Mouse (Mus musculus): Measurements from ENCODE around the gene Clic4.
"Not testable (repeated sequence)": the region's sequence is repeated elsewhere in the genome, so short reads cannot be mapped to it uniquely, and the experiment has no call there.

Gene Clic4

DNA sequence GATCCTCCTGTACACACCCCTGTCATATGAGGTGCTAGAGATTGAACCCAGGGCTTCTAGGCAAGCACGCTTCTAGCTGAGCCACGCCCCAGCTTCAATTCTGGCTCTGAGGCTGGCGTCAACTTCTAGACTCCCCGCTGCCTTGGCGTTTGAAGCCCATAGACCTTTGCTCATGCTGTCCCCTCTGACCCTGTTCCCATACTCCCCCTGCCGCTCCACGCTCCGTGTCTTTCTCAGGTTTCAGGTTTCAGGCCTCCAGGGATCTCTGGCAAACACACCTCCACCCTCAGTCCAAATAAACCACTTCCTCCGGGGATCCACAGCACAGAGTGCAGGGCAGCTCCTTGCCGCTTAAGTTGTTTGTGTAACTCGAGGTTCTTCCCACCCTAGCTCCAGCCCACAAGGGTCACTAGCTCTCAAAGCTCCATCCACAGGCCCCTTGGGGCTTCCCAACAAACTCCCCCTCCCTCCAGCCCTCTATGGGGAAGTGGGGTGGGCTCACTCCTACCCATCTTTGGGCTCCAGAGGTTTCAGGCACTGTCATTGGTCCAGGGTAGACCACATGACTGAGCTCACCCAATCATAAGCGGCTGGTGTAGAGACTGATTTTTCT is 20.0 kb upstream of the Clic4 start:
- peak; percentile 75 for DNase-seq (ENCODE audit: low spot score)

GRCm38 (mm10) chr4:135291841-135292240 is 19.2 kb upstream of the Clic4 start:
- DNase-seq (ENCODE audit: low spot score), result peak; percentile 44

DNA sequence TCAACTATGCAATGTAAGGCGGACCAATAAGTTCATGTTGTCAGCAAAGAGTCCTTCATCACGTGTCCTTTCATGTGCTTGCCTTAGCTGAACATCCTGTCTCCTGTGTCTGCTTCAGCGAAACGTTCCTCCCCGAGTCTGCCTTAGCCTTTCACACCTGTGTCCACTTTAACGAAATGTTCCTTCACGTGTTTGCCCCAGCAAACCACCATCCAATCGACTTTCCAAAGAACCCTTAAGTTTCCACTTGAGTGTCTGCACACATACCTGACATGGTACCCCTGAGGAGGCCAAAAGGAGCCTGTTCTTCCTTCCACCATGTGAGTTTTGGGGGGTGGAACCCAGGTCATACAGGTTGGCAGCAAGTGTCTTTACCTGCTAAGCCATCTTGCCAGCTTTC is 18.6 kb upstream of the Clic4 start:
- peak; percentile 60 for DNase-seq (ENCODE audit: low spot score)

DNA sequence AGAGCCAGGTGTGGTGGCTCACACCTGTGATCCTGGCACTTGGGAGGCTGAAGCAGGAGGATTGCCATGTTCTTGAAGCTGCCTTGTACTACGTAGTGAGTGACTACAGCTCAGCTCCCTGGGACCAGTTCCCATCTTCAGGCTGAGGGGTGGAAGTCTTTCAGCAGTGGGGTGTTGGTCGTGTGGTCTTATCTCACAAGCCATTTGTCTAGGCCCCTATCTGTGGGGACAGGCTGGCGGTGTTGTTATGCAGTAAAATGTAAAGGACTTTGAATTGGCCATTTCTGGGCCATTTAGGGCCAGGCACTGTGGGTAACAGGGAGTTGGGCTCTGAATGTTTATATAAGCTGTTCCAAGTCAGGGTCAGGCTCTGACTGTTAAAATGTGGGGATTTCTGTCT is 15.4 kb upstream of the Clic4 start:
- no peak for DNase-seq (ENCODE audit: low spot score)

GRCm38 (mm10) chr4:135286833-135287395 is 14.3 kb upstream of the Clic4 start:
- DNase-seq (ENCODE audit: low spot score), result peak; percentile 89

DNA sequence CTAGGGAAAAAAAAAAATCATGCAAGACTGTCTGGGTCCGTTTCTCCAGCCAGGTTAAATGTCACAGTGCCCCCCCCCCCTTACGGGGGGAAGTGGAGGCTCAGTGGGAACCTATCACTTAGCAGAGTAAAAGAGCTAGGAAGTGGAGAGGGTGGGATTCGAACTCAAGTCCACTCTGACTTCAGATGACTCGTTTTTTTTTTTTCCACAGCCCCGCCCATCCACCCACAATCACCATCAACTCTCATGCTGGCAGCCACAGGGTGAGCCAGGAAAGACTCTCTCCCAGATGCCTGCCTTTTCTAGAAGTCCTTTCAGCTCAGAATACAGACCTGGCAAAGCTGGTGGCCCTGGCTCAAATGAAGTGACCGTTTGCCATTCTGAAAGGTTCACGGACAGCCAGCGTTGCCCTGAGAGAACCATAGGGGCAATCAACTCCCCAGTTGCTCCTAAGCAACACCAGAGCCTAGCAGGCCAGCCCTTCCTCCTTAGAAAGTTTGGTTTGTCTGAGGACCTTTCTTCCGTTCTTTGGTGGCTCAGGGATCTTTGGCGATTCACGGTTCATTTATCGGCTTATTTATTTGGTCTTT is 13.5 kb upstream of the Clic4 start:
- no peak for DNase-seq (ENCODE audit: low spot score)

DNA sequence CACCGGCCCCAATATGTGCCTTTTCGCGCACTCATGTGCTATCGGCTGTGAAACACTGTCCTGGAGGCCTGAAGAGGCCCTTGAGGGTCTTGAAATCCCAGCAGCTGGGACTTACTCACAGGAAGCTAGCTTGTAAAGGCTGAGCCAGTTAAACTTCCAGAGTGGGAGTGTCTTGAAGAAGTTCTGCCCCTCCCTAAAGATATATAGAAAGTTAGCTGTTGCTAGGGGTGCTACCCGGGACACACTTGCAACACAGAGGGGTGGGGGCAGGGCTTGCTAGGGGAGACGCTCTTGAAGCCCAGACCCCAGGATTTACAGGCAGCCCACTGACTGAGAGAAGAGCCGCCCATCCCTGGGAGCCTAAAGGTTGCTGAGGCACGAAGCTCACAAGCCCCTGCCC is 12.8 kb upstream of the Clic4 start:
- DNase-seq (ENCODE audit: low spot score), result no peak

DNA sequence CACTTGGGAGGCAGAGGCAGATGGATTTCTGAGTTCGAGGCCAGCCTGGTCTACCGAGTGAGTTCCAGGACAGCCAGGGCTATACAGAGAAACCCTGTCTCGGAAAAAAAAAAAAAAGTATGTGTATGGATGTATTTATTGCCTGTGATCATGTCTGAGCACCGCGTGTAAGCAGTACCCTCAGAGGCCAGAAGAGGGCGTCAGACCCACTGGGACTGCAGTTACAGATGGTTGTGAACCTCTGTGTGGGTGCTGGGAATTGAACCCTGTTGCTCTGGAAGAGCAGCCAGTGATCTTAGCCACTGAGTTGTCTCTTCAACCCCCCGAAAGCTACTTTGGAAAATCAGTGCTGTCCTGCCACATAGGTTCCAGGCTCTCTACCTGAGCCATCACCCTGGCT is 11.3 kb upstream of the Clic4 start:
- DNase-seq (ENCODE audit: low spot score), result no peak

GRCm38 (mm10) chr4:135283417-135283816 is 10.8 kb upstream of the Clic4 start:
- DNase-seq (ENCODE audit: low spot score), result no peak

GRCm38 (mm10) chr4:135282651-135283290 is 10.2 kb upstream of the Clic4 start:
- peak; percentile 69 for DNase-seq (ENCODE audit: low spot score)

- not testable (repeated sequence) for DNase-seq (ENCODE audit: low spot score)
Observed at GRCm38 (mm10) chr4:135280016-135280415, 7.4 kb upstream of the Clic4 start.

DNA sequence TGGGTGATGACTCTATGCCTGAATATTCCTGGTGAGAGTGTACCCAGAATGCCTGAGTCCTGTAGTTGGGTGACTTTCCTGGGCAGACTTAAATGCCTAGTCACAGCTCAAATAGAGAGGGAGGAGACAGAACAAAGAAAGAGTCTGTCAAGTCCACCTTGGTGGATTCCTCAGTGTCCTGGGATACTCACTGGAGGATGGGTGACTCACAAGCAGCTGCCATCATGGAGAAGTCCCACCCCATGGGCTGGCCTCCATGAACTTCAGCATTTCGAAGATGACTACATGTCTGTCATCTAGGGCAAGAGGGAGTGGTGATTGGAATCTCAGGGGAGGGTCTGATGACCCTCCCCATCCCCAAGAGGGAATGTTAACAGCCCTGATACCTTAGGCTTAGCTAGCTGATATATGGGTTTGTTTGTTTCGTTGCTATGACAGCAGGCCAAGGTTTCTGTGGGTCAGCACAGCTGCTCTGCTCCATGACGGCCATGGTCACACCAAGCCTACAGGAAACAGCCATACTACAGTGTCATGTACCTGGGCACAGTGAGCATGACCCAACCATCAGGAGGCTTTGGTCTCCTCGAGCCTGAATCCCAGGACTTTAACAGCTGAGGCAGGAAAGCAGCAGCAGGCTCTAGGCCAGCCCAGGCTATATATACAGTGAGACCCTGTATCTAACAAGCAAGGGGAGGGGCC is 4.2 kb upstream of the Clic4 start:
- DNase-seq (ENCODE audit: low spot score), result no peak

DNA sequence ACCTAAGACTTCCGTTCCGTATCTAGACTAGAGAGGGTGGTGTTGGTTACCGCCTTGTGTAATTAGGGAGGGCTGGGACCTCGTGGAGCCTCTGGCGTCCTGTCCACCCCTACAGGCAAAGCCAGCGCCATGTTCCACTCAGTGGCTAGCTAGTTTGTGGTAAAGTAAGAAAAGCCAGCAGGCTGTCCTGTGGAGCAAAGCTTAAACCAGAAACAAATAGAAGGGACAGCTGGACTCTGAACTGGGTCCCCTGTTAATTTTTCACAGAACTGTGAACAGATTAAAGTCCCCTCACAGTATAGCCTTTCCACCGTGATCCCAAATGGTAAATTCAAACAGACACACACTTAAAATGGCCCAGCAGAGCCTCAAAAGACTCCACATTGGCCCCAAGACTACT is 2.1 kb upstream of the Clic4 start:
- DNase-seq (ENCODE audit: low spot score), result no peak

GRCm38 (mm10) chr4:135273307-135273682 is 681 bp upstream of the Clic4 start:
- peak; percentile 70 for DNase-seq (ENCODE audit: low spot score)

DNA sequence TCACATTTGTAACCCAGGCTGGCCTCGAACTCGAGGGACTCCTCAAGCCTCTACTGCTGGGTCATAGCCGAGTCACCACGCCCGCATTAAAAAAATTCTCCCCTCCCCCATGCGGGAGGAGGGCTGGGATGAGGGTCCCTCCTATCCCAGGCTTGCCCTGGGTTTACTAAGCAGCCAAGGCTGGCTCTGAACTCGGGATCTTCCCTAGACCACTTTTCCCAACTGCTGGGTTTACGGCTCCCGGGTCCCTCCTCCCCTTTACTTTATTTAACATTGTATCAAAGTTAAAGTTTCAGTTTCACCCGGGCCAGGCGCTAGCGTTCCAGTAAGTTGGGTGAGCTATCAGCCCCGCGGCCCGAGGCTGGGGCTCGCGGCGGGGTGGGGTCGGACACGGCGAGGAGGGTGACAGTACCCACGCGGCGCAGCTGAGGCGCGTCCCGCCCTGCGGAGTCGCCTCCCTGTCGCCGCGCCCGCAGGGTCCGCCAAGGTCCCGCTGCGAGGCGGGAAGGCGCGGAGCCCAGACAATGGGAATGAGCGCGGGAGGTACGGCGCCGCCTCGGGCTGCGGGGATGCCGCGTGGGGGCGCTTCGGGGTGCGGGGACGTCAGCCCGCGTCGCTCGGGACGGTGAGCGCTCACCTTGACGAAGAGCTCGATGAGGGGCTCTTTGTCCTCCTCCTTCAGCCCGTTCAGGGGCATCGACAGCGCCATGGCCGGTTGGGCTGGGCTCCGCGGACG is 565 bp downstream of the Clic4 start:
- DNase-seq (ENCODE audit: low spot score), result peak; percentile 79

- DNase-seq (ENCODE audit: low spot score), result no peak
Observed at GRCm38 (mm10) chr4:135271419-135271828, 1.2 kb downstream of the Clic4 start.

DNA sequence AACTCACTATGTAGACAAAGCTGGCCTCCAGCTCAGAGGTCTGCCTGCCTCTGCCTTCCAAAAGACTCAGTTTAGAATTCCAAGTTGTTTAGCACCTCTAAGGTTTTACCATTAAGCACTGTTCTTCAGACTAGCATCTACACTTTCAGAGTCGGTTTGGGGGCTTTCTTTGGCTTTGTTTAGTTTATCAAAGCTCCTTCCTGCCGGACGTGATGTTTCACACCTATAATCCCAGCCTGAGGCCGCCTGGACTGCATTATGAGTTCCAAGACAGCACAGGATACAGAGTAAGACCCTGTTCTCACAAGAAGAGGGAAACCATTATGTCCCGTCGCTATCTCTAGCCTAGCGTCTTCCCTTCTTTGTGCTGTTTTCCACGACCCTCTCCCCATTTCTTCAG is 2.1 kb downstream of the Clic4 start:
- no peak for DNase-seq (ENCODE audit: low spot score)

GRCm38 (mm10) chr4:135269656-135270341 is 2.8 kb downstream of the Clic4 start:
- DNase-seq (ENCODE audit: low spot score), result peak; percentile 57

DNA sequence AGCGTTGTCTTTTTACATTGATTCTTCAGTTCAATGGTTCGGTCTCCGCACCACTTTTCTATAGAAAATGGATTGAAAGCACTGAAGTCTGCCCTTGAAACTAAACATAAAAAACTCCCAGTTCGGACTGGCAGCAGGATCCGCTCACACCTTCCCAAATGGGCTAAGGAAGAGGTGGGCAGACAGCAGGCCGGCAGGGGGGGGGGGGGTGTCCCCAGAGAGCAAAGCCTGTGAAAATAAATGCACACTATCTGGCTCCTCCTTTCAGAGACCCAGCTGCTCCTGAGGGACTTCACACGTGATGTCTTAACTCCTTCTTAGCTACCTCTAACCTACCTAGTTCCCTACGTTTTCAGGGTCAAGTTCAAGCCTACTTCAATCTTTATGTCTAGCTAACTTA is 5.1 kb downstream of the Clic4 start:
- DNase-seq (ENCODE audit: low spot score), result no peak

GRCm38 (mm10) chr4:135266987-135267386 is 5.6 kb downstream of the Clic4 start:
- peak; percentile 53 for DNase-seq (ENCODE audit: low spot score)

- no peak for DNase-seq (ENCODE audit: low spot score)
Observed at GRCm38 (mm10) chr4:135260434-135260833, 12.2 kb downstream of the Clic4 start.

All from lung, postnatal 25 days (tissue).